Mouse (Mus musculus): ENCODE results near the gene Mef2d. TPM values are rescaled to one million over a fixed set of nuclear protein-coding genes. Genes with fewer than 3 reads are reported as not detected.

Gene Mef2d
- polyA plus RNA-seq, 1 experiment from 2014 or later: 28.3 TPM

GRCm38 (mm10) chr3:88152056-88152455, 9.9 kb downstream of the Mef2d start:
- peak overlapping the region; percentile 44 for H3K9ac ChIP-seq (replicated peaks; ENCODE audit: low read depth, low read length)
- peak overlapping the region; percentile 88 for H3K27ac ChIP-seq (ENCODE audit: low read length)
- H3K4me3 ChIP-seq (replicated peaks; ENCODE audit: low read length): 0 out of 2 replicates have a peak overlapping the region, but pooled peaks have one; percentile 3
- WGBS: 25% methylated on average over 3 of the region's 3 CpGs
- peaks cover 59% of the 10 kb centered on the region for H3K4me1 ChIP-seq (replicated peaks; ENCODE audit: control insufficient read depth, insufficient read depth, low read length)
- peak; percentile 92 for ATAC-seq
- H3K36me3 ChIP-seq (ENCODE audit: control insufficient read depth, insufficient read depth): 0 out of 2 replicates have a peak, but pooled peaks cover 4% of the 10 kb centered on the region
- H3K4me2 ChIP-seq (ENCODE audit: low read length): peak overlapping the region; percentile 38
- H3K27me3 ChIP-seq (replicated peaks; ENCODE audit: control insufficient read depth, insufficient read depth, low read length): no peaks in the 10 kb centered on the region
- no peaks in the 10 kb centered on the region for H3K9me3 ChIP-seq (ENCODE audit: control insufficient read depth, low read length)

- Histone ChIP-seq H3K4me2 (ENCODE audit: low read length) (no peak overlapping the region), H3K36me3 (ENCODE audit: control insufficient read depth, insufficient read depth) (peaks cover 7% of the 10 kb centered on the region; the same call in 1 of the 2 replicates), H3K9me3 (ENCODE audit: control insufficient read depth, low read length) (no peaks in the 10 kb centered on the region), H3K9ac (replicated peaks; ENCODE audit: low read depth, low read length) (no peak overlapping the region), H3K4me3 (replicated peaks; ENCODE audit: low read length) (no peak overlapping the region), H3K27me3 (replicated peaks; ENCODE audit: control insufficient read depth, insufficient read depth, low read length) (no peaks in the 10 kb centered on the region), H3K27ac (ENCODE audit: low read length) (peak overlapping the region; percentile 88), H3K4me1 (replicated peaks; ENCODE audit: control insufficient read depth, insufficient read depth, low read length) (peaks cover 58% of the 10 kb centered on the region)
- WGBS: 81% methylated on average over 3 of the region's 3 CpGs
- no peak for ATAC-seq
These were observed 11.3 kb downstream of the Mef2d start for GRCm38 (mm10) chr3:88153290-88154011.

GRCm38 (mm10) chr3:88154236-88154635, 12.1 kb downstream of the Mef2d start:
- Histone ChIP-seq H3K9me3 (ENCODE audit: control insufficient read depth, low read length) (no peaks in the 10 kb centered on the region), H3K27ac (ENCODE audit: low read length) (no peak overlapping the region), H3K27me3 (replicated peaks; ENCODE audit: control insufficient read depth, insufficient read depth, low read length) (no peaks in the 10 kb centered on the region), H3K36me3 (ENCODE audit: control insufficient read depth, insufficient read depth) (peaks cover 13% of the 10 kb centered on the region; the same call in 1 of the 2 replicates), H3K4me3 (replicated peaks; ENCODE audit: low read length) (no peak overlapping the region), H3K4me1 (replicated peaks; ENCODE audit: control insufficient read depth, insufficient read depth, low read length) (peaks cover 50% of the 10 kb centered on the region), H3K4me2 (ENCODE audit: low read length) (no peak overlapping the region), H3K9ac (replicated peaks; ENCODE audit: low read depth, low read length) (no peak overlapping the region)
- 76% methylated on average over 2 of the region's 2 CpGs for WGBS
- no peak for ATAC-seq

- no peak overlapping the region for H3K27ac ChIP-seq (ENCODE audit: low read length)
- H3K4me1 ChIP-seq (replicated peaks; ENCODE audit: control insufficient read depth, insufficient read depth, low read length): peaks cover 24% of the 10 kb centered on the region
- peaks cover 19% of the 10 kb centered on the region for H3K36me3 ChIP-seq (ENCODE audit: control insufficient read depth, insufficient read depth)
- ATAC-seq: no peak
- H3K4me2 ChIP-seq (ENCODE audit: low read length): no peak overlapping the region
- no peaks in the 10 kb centered on the region for H3K9me3 ChIP-seq (ENCODE audit: control insufficient read depth, low read length)
- no peaks in the 10 kb centered on the region for H3K27me3 ChIP-seq (replicated peaks; ENCODE audit: control insufficient read depth, insufficient read depth, low read length)
- no peak overlapping the region for H3K4me3 ChIP-seq (replicated peaks; ENCODE audit: low read length)
- H3K9ac ChIP-seq (replicated peaks; ENCODE audit: low read depth, low read length): no peak overlapping the region
These were observed 14.6 kb downstream of the Mef2d start for GRCm38 (mm10) chr3:88156817-88157216.

- no peaks in the 10 kb centered on the region for H3K27me3 ChIP-seq (replicated peaks; ENCODE audit: control insufficient read depth, insufficient read depth, low read length)
- no peaks in the 10 kb centered on the region for H3K9me3 ChIP-seq (ENCODE audit: control insufficient read depth, low read length)
- ATAC-seq: peak; percentile 62
- H3K4me1 ChIP-seq (replicated peaks; ENCODE audit: control insufficient read depth, insufficient read depth, low read length): peaks cover 17% of the 10 kb centered on the region
- H3K4me2 ChIP-seq (ENCODE audit: low read length): no peak overlapping the region
- 0 out of 2 replicates have a peak overlapping the region, but pooled peaks have one; percentile 13 for H3K9ac ChIP-seq (replicated peaks; ENCODE audit: low read depth, low read length)
- peaks cover 26% of the 10 kb centered on the region for H3K36me3 ChIP-seq (ENCODE audit: control insufficient read depth, insufficient read depth)
- no peak overlapping the region for H3K27ac ChIP-seq (ENCODE audit: low read length)
- H3K4me3 ChIP-seq (replicated peaks; ENCODE audit: low read length): no peak overlapping the region
- 19% methylated on average over 23 of the region's 23 CpGs for WGBS
These were observed 15.8 kb downstream of the Mef2d start for GRCm38 (mm10) chr3:88157771-88158597.

GRCm38 (mm10) chr3:88158991-88159390, 16.8 kb downstream of the Mef2d start:
- Histone ChIP-seq H3K27me3 (replicated peaks; ENCODE audit: control insufficient read depth, insufficient read depth, low read length) (no peaks in the 10 kb centered on the region), H3K4me3 (replicated peaks; ENCODE audit: low read length) (no peak overlapping the region), H3K9me3 (ENCODE audit: control insufficient read depth, low read length) (no peaks in the 10 kb centered on the region), H3K4me1 (replicated peaks; ENCODE audit: control insufficient read depth, insufficient read depth, low read length) (peaks cover 11% of the 10 kb centered on the region), H3K4me2 (ENCODE audit: low read length) (no peak overlapping the region), H3K9ac (replicated peaks; ENCODE audit: low read depth, low read length) (no peak overlapping the region), H3K36me3 (ENCODE audit: control insufficient read depth, insufficient read depth) (peaks cover 34% of the 10 kb centered on the region), H3K27ac (ENCODE audit: low read length) (no peak overlapping the region)
- 89% methylated on average over 6 of the region's 6 CpGs for WGBS
- ATAC-seq: no peak

GRCm38 (mm10) chr3:88160856-88161255, 18.7 kb downstream of the Mef2d start:
- H3K27me3 ChIP-seq (replicated peaks; ENCODE audit: control insufficient read depth, insufficient read depth, low read length): no peaks in the 10 kb centered on the region
- H3K36me3 ChIP-seq (ENCODE audit: control insufficient read depth, insufficient read depth): peaks cover 38% of the 10 kb centered on the region
- ATAC-seq: no peak
- 83% methylated on average over 6 of the region's 6 CpGs for WGBS
- H3K9me3 ChIP-seq (ENCODE audit: control insufficient read depth, low read length): no peaks in the 10 kb centered on the region
- H3K4me1 ChIP-seq (replicated peaks; ENCODE audit: control insufficient read depth, insufficient read depth, low read length): peaks cover 11% of the 10 kb centered on the region
- no peak overlapping the region for H3K27ac ChIP-seq (ENCODE audit: low read length)
- H3K4me3 ChIP-seq (replicated peaks; ENCODE audit: low read length): no peak overlapping the region
- H3K4me2 ChIP-seq (ENCODE audit: low read length): no peak overlapping the region
- no peak overlapping the region for H3K9ac ChIP-seq (replicated peaks; ENCODE audit: low read depth, low read length)

GRCm38 (mm10) chr3:88162259-88162658, 20.1 kb downstream of the Mef2d start:
- Histone ChIP-seq H3K9ac (replicated peaks; ENCODE audit: low read depth, low read length) (no peak overlapping the region), H3K4me3 (replicated peaks; ENCODE audit: low read length) (no peak overlapping the region), H3K9me3 (ENCODE audit: control insufficient read depth, low read length) (no peaks in the 10 kb centered on the region), H3K4me1 (replicated peaks; ENCODE audit: control insufficient read depth, insufficient read depth, low read length) (peaks cover 11% of the 10 kb centered on the region), H3K27ac (ENCODE audit: low read length) (no peak overlapping the region), H3K27me3 (replicated peaks; ENCODE audit: control insufficient read depth, insufficient read depth, low read length) (no peaks in the 10 kb centered on the region), H3K4me2 (ENCODE audit: low read length) (no peak overlapping the region), H3K36me3 (ENCODE audit: control insufficient read depth, insufficient read depth) (peaks cover 33% of the 10 kb centered on the region)
- no peak for ATAC-seq
- 58% methylated on average over 8 of the region's 8 CpGs for WGBS

- 53% methylated on average over 4 of the region's 4 CpGs for WGBS
- H3K27ac ChIP-seq (ENCODE audit: low read length): no peak overlapping the region
- peaks cover 37% of the 10 kb centered on the region for H3K36me3 ChIP-seq (ENCODE audit: control insufficient read depth, insufficient read depth)
- H3K9me3 ChIP-seq (ENCODE audit: control insufficient read depth, low read length): no peaks in the 10 kb centered on the region
- H3K9ac ChIP-seq (replicated peaks; ENCODE audit: low read depth, low read length): no peak overlapping the region
- no peak for ATAC-seq
- no peak overlapping the region for H3K4me2 ChIP-seq (ENCODE audit: low read length)
- peaks cover 8% of the 10 kb centered on the region for H3K4me1 ChIP-seq (replicated peaks; ENCODE audit: control insufficient read depth, insufficient read depth, low read length)
- H3K27me3 ChIP-seq (replicated peaks; ENCODE audit: control insufficient read depth, insufficient read depth, low read length): no peaks in the 10 kb centered on the region
- no peak overlapping the region for H3K4me3 ChIP-seq (replicated peaks; ENCODE audit: low read length)
These were observed 20.6 kb downstream of the Mef2d start for GRCm38 (mm10) chr3:88162811-88163210.
